Mouse (Mus musculus) heart, postnatal 0 days (tissue): ENCODE measurements at regions not wholly inside any gene's neighbourhood (a gene's known extent, or its start where the extent isn't known, plus 50 kb on each side); places are given as distances from the start of the nearest gene placed in this dataset.

Experiments used
- CTCF ChIP-seq: IDR thresholded peaks from 2 replicates; pipeline ENCODE4 v1.5.1; 2016; ENCODE audit warnings: antibody characterized with exemption, control low read depth, low read depth
- EP300 ChIP-seq: IDR thresholded peaks from 2 replicates; pipeline ENCODE4 v1.6.1; 2016; ENCODE audit warnings: antibody characterized with exemption, low read depth

DNA sequence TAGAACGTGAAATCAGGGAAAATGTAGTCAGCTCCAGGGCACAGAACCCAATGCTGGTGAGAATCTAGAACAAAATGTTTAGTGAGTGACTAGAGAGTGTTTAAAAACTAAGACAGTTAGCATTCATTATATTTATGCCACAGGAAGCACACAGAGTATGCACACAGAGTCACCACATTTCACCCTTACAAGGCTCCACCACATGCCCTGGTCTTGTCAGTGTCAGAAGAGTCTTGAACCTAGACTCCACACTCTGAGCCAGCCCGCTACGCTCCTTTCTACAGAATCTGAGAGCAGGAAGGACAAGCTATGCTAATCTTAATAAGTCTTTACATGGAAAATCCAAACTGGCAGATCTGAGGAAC is 89.0 kb downstream of the Sptssa start:
- TF ChIP-seq CTCF (no peak), EP300 (no peak)
